Mouse (Mus musculus): ENCODE measurements around the gene Gng12. TPM values are rescaled to one million over a fixed set of nuclear protein-coding genes. Genes with fewer than 3 reads are reported as not detected.

Gene Gng12
- polyA plus RNA-seq, 2 experiments: 11.6 to 32.5 TPM

DNA sequence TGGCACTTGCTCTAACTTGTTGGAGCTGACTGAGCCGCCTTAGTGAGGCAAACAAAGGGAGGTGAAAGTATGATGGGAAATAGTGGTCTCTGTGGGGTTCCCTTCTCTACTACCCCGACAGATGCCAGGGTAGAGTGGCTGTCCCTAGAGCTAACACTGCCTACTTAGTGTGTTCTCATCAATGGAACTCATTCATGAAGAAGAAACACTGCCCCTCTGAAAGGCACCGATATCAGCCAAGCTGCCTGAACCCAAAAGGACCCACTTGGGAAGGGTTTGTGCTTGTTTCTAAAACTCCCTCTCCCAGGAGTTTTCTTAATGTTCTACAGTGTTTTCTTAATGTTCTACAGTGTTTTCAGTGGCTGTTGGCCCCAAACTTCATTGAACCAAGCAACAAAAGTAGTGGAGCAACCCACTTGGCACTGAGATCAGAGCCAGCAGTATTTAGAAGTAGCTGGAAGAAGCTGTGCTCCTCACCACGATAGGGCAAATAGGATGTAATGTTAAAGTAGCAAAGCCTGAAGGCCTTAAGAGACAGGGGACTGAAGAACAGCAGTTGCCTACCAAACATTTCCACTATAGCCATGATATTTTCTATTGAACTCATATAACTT lies 36.1 kb downstream of the Gng12 start:
- TF ChIP-seq EP300 (IDR thresholded peaks at IDR 0.05; ENCODE audit: low read depth) (no peak), CTCF (IDR thresholded peaks at IDR 0.05; ENCODE audit: low read depth) (no peak)

DNA sequence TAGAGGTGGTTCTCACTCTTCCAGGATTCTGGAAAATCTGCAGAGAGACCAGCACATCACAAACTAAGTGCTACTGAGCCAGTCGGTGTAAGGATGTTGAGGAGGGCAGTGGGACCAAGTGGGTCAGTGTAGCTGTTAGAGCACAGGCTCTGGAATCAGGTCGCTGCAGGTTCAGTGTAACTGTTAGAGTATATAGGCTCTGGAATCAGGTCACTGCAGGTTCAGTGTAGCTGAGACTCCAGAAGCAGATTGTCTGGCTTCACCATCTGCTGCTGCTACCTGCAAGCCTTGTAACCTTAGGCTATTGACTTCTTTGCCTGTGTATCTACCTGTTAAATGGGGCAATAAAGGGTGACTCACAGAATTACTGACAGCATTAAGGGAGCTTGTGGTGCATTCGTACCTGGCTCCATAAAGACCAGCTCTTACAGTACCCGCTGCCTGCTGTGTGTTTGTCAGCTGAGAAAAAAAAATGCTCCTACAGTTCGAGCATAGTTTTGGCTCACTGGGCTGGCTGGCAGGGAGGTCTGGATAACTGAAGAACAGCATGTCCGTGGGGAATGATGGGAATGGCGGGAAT lies 44.5 kb downstream of the Gng12 start:
- Histone ChIP-seq H3K36me3 (replicated peaks; ENCODE audit: control insufficient read depth, insufficient read depth, low read depth) (no peaks in the 10 kb centered on the region), H3K9me3 (ENCODE audit: control insufficient read depth, low read length) (no peaks in the 10 kb centered on the region), H3K4me1 (replicated peaks; ENCODE audit: control insufficient read depth in 2 of 2, insufficient read depth in 2 of 2, low read length in 1 of 2) (peaks cover 3 to 21% of the 10 kb centered on the region in 2 experiments; a peak in 3 of 4 replicates), H3K27me3 (ENCODE audit: control insufficient read depth, insufficient read depth, low read length) (no peaks in the 10 kb centered on the region), H3K27ac (no peak overlapping the region), H3K4me2 (ENCODE audit: low read depth) (no peak overlapping the region), H3K9ac (replicated peaks) (no peak overlapping the region), H3K4me3 (ENCODE audit: insufficient read depth in 1 of 2, low read depth in 2 of 2, low read length in 2 of 2) (no peak overlapping the region)
- TF ChIP-seq CTCF (IDR thresholded peaks at IDR 0.05; ENCODE audit: low read depth) (no peak), EP300 (IDR thresholded peaks at IDR 0.05; ENCODE audit: low read depth) (no peak)
- no peak for DNase-seq (ENCODE audit: low read depth in 3 of 3, low spot score in 3 of 3)
- no peak for ATAC-seq (ENCODE audit: insufficient read depth)
- WGBS (ENCODE audit: insufficient replicate concordance): 59% methylated on average over 7 of the region's 7 CpGs

More for the DNA sequence above, 36.1 kb downstream of the Gng12 start:
- Histone ChIP-seq H3K4me1 (replicated peaks; ENCODE audit: control insufficient read depth in 2 of 2, insufficient read depth in 2 of 2, low read length in 1 of 2) (peaks cover 0 to 11% of the 10 kb centered on the region in 2 experiments; a peak in 3 of 4 replicates), H3K9me3 (ENCODE audit: control insufficient read depth, low read length) (no peaks in the 10 kb centered on the region), H3K36me3 (replicated peaks; ENCODE audit: control insufficient read depth, insufficient read depth, low read depth) (no peaks in the 10 kb centered on the region), H3K4me2 (ENCODE audit: low read depth) (no peak overlapping the region), H3K9ac (replicated peaks) (no peak overlapping the region), H3K27ac (no peak overlapping the region), H3K27me3 (ENCODE audit: control insufficient read depth, insufficient read depth, low read length) (no peaks in the 10 kb centered on the region), H3K4me3 (ENCODE audit: insufficient read depth in 1 of 2, low read depth in 2 of 2, low read length in 2 of 2) (no peak overlapping the region)
- 65% methylated on average over 4 of the region's 4 CpGs for WGBS (ENCODE audit: insufficient replicate concordance)
- DNase-seq (ENCODE audit: low read depth in 3 of 3, low spot score in 3 of 3): no peak
- ATAC-seq (ENCODE audit: insufficient read depth): no peak

- peaks cover 3 to 21% of the 10 kb centered on the region in 2 experiments; a peak in 3 of 4 replicates for H3K4me1 ChIP-seq (replicated peaks; ENCODE audit: control insufficient read depth in 2 of 2, insufficient read depth in 2 of 2, low read length in 1 of 2)
- no peak overlapping the region for H3K4me2 ChIP-seq (ENCODE audit: low read depth)
- no peaks in the 10 kb centered on the region for H3K27me3 ChIP-seq (ENCODE audit: control insufficient read depth, insufficient read depth, low read length)
- TF ChIP-seq EP300 (IDR thresholded peaks at IDR 0.05; ENCODE audit: low read depth) (no peak), CTCF (IDR thresholded peaks at IDR 0.05; ENCODE audit: low read depth) (no peak)
- H3K9ac ChIP-seq (replicated peaks): no peak overlapping the region
- no peak overlapping the region for H3K4me3 ChIP-seq (ENCODE audit: insufficient read depth in 1 of 2, low read depth in 2 of 2, low read length in 2 of 2)
- DNase-seq (ENCODE audit: low read depth in 3 of 3, low spot score in 3 of 3) (no peak), ATAC-seq (ENCODE audit: insufficient read depth) (no peak)
- no peaks in the 10 kb centered on the region for H3K9me3 ChIP-seq (ENCODE audit: control insufficient read depth, low read length)
- WGBS (ENCODE audit: insufficient replicate concordance): 31% methylated on average over 6 of the region's 6 CpGs
- H3K36me3 ChIP-seq (replicated peaks; ENCODE audit: control insufficient read depth, insufficient read depth, low read depth): no peaks in the 10 kb centered on the region
- no peak overlapping the region for H3K27ac ChIP-seq
Measured at GRCm38 (mm10) chr6:66941792-66942191, 45.6 kb downstream of the Gng12 start.

DNA sequence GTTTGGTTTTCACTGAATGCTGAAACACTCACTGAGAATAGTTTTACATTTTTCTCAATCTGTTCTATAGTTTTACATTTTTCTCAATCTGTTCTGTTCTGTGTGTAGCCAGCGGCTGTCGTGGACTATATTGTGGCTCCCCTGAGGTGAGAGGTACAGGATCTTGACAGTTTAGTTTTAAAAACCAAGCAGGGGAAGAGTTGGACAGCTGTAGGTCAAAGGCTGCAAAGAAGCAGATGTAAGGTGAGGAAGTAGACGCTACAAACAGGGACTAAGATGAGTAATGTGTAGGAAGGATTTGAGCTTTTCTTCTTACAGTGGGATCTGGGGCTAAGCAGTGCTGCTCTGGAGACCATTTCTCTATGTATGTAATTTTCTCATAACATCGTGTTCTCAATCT lies 46.6 kb downstream of the Gng12 start:
- no peak overlapping the region for H3K27ac ChIP-seq
- H3K27me3 ChIP-seq (ENCODE audit: control insufficient read depth, insufficient read depth, low read length): no peaks in the 10 kb centered on the region
- 57% methylated on average over 4 of the region's 4 CpGs for WGBS (ENCODE audit: insufficient replicate concordance)
- no peaks in the 10 kb centered on the region for H3K9me3 ChIP-seq (ENCODE audit: control insufficient read depth, low read length)
- DNase-seq (ENCODE audit: low read depth in 3 of 3, low spot score in 3 of 3) (no peak), ATAC-seq (ENCODE audit: insufficient read depth) (no peak)
- no peak overlapping the region for H3K4me2 ChIP-seq (ENCODE audit: low read depth)
- no peak overlapping the region for H3K9ac ChIP-seq (replicated peaks)
- no peaks in the 10 kb centered on the region for H3K36me3 ChIP-seq (replicated peaks; ENCODE audit: control insufficient read depth, insufficient read depth, low read depth)
- no peak for TF ChIP-seq CTCF (IDR thresholded peaks at IDR 0.05; ENCODE audit: low read depth)
- no peak for TF ChIP-seq EP300 (IDR thresholded peaks at IDR 0.05; ENCODE audit: low read depth)
- H3K4me3 ChIP-seq (ENCODE audit: insufficient read depth in 1 of 2, low read depth in 2 of 2, low read length in 2 of 2): no peak overlapping the region
- H3K4me1 ChIP-seq (replicated peaks; ENCODE audit: control insufficient read depth in 2 of 2, insufficient read depth in 2 of 2, low read length in 1 of 2): peaks cover 3 to 22% of the 10 kb centered on the region in 2 experiments; a peak in 3 of 4 replicates

- no peaks in the 10 kb centered on the region for H3K36me3 ChIP-seq (replicated peaks; ENCODE audit: control insufficient read depth, insufficient read depth, low read depth)
- no peak overlapping the region for H3K4me3 ChIP-seq (ENCODE audit: insufficient read depth in 1 of 2, low read depth in 2 of 2, low read length in 2 of 2)
- no peak overlapping the region for H3K9ac ChIP-seq (replicated peaks)
- WGBS (ENCODE audit: insufficient replicate concordance): 67% methylated on average over 6 of the region's 6 CpGs
- TF ChIP-seq EP300 (IDR thresholded peaks at IDR 0.05; ENCODE audit: low read depth) (no peak), CTCF (IDR thresholded peaks at IDR 0.05; ENCODE audit: low read depth) (no peak)
- no peak overlapping the region for H3K27ac ChIP-seq
- no peaks in the 10 kb centered on the region for H3K9me3 ChIP-seq (ENCODE audit: control insufficient read depth, low read length)
- DNase-seq (ENCODE audit: low read depth in 3 of 3, low spot score in 3 of 3): no peak
- peaks cover 3 to 29% of the 10 kb centered on the region in 2 experiments; a peak in 3 of 4 replicates for H3K4me1 ChIP-seq (replicated peaks; ENCODE audit: control insufficient read depth in 2 of 2, insufficient read depth in 2 of 2, low read length in 1 of 2)
- no peaks in the 10 kb centered on the region for H3K27me3 ChIP-seq (ENCODE audit: control insufficient read depth, insufficient read depth, low read length)
- ATAC-seq (ENCODE audit: insufficient read depth): no peak
- no peak overlapping the region for H3K4me2 ChIP-seq (ENCODE audit: low read depth)
Measured at GRCm38 (mm10) chr6:66943367-66944189, 47.4 kb downstream of the Gng12 start.

Measured in liver, embryonic 14.5 days (tissue).